Mouse (Mus musculus) midbrain, embryonic 10.5 days (tissue): ENCODE data around the gene Pim1. TPM values are rescaled to one million over a fixed set of nuclear protein-coding genes. Genes with fewer than 3 reads are reported as not detected.

Experiments
- polyA plus RNA-seq: library from polyadenylated mRNA; unstranded; fragments of >200 nt; fragmentation: Nextera tagmentation; extraction: Ambion mirVana; gene quantifications from 2 replicates; pipeline ENCODE4 v1.2.1, GENCODE M21; 2016

Pim1 gene
- polyA plus RNA-seq, 1 experiment from 2014 or later, result 33.8 TPM

Other genes with a start within 250 kb of the Pim1 start
- gene Ppil1, start 226.6 kb upstream of the Pim1 start, polyA plus RNA-seq, result 205 and 232 TPM in 2 replicates
- 62.8 and 67.9 TPM in 2 replicates for gene BC004004, start 222.0 kb upstream of the Pim1 start, polyA plus RNA-seq
- 0.75 and 0.82 TPM in 2 replicates for gene Pi16, start 173.1 kb upstream of the Pim1 start, polyA plus RNA-seq
- gene Mtch1, start 142.8 kb upstream of the Pim1 start, polyA plus RNA-seq, result 277 and 318 TPM in 2 replicates
- gene Fgd2, start 129.8 kb upstream of the Pim1 start, polyA plus RNA-seq, result 3.8 and 4.1 TPM in 2 replicates
- gene Gm17657, start 58.9 kb downstream of the Pim1 start, polyA plus RNA-seq, result not detected in 2 replicates
- gene Tbc1d22b, start 59.0 kb downstream of the Pim1 start, polyA plus RNA-seq, result 18.8 and 19.9 TPM in 2 replicates
- gene Tmem217, start 61.6 kb downstream of the Pim1 start, polyA plus RNA-seq, result 1.1 and 1.3 TPM in 2 replicates
- gene Rnf8, start 124.0 kb downstream of the Pim1 start, polyA plus RNA-seq, result 113 and 116 TPM in 2 replicates
- 2.4 and 3.0 TPM in 2 replicates for gene Gm28043, start 124.1 kb downstream of the Pim1 start, polyA plus RNA-seq
- 126 and 137 TPM in 2 replicates for gene Cmtr1, start 169.8 kb downstream of the Pim1 start, polyA plus RNA-seq
- 15.1 and 16.2 TPM in 2 replicates for gene Ccdc167, start 226.3 kb downstream of the Pim1 start, polyA plus RNA-seq